Mouse (Mus musculus): ENCODE results near the gene Atp8a2. TPM values are rescaled to one million over a fixed set of nuclear protein-coding genes. Genes with fewer than 3 reads are reported as not detected.

Gene Atp8a2
- total RNA-seq, 2 experiments from 2014 or later = 72.2 to 76.0 TPM

DNA sequence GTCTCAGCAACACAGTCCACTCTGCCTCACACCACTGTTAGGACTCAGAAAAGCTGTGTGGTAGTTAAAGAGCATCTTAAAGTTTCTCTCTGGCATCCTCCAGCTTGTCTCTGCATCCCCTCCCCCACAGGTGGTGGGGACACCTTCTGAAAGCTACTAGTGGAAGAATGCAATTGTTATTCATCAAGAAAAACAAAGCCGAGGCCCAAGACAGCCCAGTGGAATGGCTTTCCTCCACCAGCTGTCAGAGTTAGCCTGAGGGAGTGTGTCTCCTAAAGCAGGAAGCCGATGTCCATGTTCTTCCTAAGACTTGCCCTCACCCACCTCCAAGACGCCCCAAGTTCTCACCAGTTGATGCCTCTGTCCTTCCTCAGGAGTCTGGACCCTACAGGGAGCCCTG, 48.1 kb downstream of the Atp8a2 start:
- intact Hi-C loops (cut with DNase I) = no loop called here
- Histone ChIP-seq H3K27ac (no peak overlapping the region), H3K4me3 (no peak overlapping the region)
- no peak for TF ChIP-seq CTCF (IDR thresholded peaks at IDR 0.05)
- no peak for DNase-seq (ENCODE audit: extremely low spot score in 1 of 2, low spot score in 2 of 2)

DNA sequence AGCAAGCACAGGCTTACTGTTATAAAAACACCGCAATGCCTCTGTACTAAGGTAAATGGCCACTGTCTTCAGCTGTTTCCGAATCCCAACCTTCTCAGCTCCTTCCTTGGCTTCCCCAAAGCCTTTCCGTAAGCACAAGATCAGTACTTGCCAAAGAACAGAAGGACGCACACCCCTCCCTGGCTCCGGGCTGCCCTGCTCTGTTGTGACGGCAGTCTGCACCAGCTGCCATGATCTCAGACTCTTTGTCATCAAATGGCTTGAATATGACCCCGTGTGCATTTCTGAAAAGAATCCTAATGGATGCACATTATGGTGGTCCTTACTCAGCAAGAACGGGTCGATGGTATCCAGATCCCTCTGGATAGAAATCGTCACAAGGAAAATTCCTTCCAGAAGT, 53.7 kb downstream of the Atp8a2 start:
- no peak overlapping the region for H3K27ac ChIP-seq
- intact Hi-C loops (cut with DNase I) = no loop called here
- DNase-seq (ENCODE audit: extremely low spot score in 1 of 2, low spot score in 2 of 2) = no peak

DNA sequence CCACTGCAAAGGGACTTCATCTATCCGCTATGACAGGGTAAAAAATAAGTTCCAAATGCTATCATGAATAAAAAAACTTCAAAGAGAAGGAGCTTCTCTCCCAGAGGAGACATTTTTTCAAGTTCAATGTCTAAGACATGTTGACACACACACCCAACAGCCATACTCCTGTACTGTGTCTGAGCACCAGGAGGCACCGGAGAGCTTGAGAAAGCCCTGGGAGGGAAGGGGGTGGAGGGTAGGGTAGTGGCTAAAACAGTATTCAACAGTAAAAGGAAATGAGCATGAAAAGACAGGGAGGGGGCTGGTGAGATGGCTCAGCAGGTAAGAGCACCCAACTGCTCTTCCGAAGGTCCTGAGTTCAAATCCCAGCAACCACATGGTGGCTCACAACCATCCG, 58.6 kb downstream of the Atp8a2 start:
- intact Hi-C loops (cut with DNase I) = no loop called here
- no peak overlapping the region for H3K27ac ChIP-seq
- DNase-seq (ENCODE audit: extremely low spot score in 1 of 2, low spot score in 2 of 2) = no peak
- no peak for TF ChIP-seq CTCF (IDR thresholded peaks at IDR 0.05)
- H3K4me3 ChIP-seq = no peak overlapping the region

More for the DNA sequence above, 53.7 kb downstream of the Atp8a2 start:
- H3K4me3 ChIP-seq = no peak overlapping the region
- TF ChIP-seq CTCF (IDR thresholded peaks at IDR 0.05) = no peak

DNA sequence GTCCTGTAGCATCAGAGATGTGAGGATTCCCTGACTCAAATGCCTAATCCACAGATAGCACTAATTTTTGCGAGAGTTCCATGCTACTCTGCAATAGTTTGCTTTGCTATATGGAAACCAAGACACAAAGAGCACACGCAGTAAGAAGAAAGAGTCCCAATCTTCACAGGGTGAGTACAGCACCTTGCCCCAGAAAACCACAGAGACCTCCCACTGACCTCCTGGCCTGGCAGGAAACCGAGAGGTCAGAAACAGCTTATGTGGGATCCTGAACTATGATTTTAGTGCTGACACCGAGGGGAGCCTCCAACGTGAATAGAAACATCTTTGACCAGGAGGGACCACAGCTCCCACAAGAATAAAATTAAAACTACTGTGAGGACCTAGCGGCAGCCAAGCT, 59.2 kb downstream of the Atp8a2 start:
- Histone ChIP-seq H3K27ac (no peak overlapping the region), H3K4me3 (no peak overlapping the region)
- no peak for TF ChIP-seq CTCF (IDR thresholded peaks at IDR 0.05)
- DNase-seq (ENCODE audit: extremely low spot score in 1 of 2, low spot score in 2 of 2) = no peak
- intact Hi-C loops (cut with DNase I) = no loop called here

DNA sequence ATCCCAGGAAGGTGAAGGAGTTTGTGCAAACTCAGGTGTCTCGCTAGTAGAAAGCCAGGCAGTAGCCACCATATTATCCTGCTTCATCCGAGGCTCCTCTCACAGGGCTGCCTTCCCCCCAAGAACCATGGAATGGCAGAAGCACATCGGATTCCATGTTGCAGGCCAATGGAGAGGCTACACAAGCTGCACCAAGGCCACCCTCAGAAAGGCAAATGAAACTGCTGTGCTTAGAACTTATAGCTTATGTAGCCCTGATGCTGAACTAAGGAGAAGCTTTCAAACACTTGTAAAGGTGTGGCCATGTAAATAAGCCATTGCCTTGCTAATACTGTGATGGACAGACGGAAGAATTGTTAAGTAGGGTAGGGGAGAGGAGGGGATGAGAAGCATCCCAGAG, 61.2 kb downstream of the Atp8a2 start:
- Histone ChIP-seq H3K4me3 (no peak overlapping the region), H3K27ac (no peak overlapping the region)
- intact Hi-C loops (cut with DNase I) = no loop called here
- TF ChIP-seq CTCF (IDR thresholded peaks at IDR 0.05) = no peak
- DNase-seq (ENCODE audit: extremely low spot score in 1 of 2, low spot score in 2 of 2) = no peak

DNA sequence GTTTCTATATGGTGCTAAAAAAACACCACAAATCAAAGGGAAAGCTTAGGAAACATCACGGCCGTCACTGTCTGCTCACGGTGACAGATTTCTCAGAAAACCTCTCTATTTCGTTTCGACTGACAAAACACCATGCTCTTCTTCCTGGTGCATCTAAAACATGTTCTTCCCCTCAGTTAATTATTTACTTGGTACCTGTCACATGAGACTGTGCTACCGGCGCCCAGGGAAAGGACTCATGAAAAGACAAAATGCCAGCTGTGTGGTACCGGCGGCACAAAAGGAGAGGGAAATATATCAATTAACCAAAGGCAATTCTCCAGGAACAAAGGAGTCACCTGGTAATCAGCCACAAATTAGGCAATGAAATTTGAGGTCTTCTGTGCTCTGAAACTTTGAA, 62.3 kb downstream of the Atp8a2 start:
- no peak for DNase-seq (ENCODE audit: extremely low spot score in 1 of 2, low spot score in 2 of 2)
- TF ChIP-seq CTCF (IDR thresholded peaks at IDR 0.05) = no peak
- Histone ChIP-seq H3K27ac (no peak overlapping the region), H3K4me3 (no peak overlapping the region)
- intact Hi-C loops (cut with DNase I) = no loop called here

DNA sequence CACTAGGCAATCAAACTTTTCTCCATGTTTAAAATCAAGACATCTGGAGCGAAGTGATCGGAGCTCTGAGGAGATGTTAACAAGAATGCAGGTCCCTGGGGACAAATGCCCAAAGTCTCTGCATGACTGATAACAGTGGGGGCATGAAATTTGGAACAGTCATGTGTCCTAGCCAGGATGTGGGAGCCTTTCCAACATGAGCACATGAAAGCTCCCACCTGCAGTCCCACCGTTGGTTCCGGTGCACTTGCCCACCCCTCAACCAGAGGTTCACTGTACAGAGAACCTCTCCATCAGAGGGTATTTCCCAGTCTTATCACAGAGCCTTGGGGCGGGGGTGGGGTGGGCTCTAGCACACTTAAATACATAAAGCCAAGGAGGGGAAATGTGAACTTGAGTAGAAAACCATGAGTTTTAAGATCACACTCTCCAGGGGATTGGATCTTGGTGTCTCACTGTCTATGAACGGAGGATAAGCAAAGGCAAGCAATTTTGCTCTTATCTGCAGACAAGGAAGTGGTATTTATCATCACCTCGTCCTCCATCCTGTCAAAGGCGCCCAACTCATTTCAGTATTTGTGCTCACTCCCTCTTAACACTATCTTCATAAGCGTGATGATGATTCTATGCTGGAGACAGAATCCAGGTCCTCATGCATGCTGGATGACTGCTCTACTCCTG, 65.6 kb downstream of the Atp8a2 start:
- DNase-seq (ENCODE audit: extremely low spot score in 1 of 2, low spot score in 2 of 2) = no peak
- no peak for TF ChIP-seq CTCF (IDR thresholded peaks at IDR 0.05)
- intact Hi-C loops (cut with DNase I) = no loop called here

DNA sequence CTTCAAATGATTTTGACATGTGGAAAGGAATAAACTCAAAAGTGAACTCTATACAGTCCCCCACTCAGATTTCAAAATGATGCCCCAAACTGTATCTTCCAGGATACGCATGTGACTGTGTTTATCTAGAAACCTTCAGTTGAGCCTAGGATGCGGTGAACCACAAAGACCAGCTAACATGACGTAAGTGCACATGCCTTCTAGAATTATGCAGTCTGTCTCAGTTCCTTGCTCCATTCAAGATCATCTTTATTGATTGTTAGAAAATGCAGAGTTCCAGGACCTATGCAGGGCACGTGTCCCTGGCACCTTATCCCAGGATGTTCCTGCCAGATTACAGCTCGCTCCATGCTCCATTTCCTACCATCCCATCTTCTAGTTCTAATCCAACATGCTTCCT, 67.4 kb downstream of the Atp8a2 start:
- no peak for DNase-seq (ENCODE audit: extremely low spot score in 1 of 2, low spot score in 2 of 2)
- intact Hi-C loops (cut with DNase I) = no loop called here
- no peak for TF ChIP-seq CTCF (IDR thresholded peaks at IDR 0.05)
- no peak overlapping the region for H3K27ac ChIP-seq
- no peak overlapping the region for H3K4me3 ChIP-seq

More for the DNA sequence above, 65.6 kb downstream of the Atp8a2 start:
- no peak overlapping the region for H3K4me3 ChIP-seq
- H3K27ac ChIP-seq = no peak overlapping the region

DNA sequence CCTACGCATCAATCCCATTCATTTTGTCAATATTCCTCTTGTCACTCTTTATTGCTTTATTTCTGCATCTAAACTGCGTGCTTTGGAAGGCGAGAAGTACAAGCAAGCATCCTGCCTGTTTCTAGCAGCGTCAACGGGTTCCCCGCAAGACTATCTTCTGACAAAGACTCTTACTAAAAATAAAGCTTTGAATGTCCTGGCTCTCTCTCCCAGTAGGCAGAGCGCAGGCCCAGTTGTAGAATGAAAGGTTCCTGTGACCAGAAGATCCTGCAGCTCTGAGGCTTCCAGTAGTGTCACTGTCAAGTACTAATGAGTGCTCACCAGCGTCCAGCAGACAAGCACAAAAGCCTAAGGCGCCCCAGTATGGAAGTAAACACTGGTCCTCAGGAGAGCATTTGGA, 71.8 kb downstream of the Atp8a2 start:
- intact Hi-C loops (cut with DNase I) = no loop called here
- no peak for DNase-seq (ENCODE audit: extremely low spot score in 1 of 2, low spot score in 2 of 2)
- no peak overlapping the region for H3K4me3 ChIP-seq
- H3K27ac ChIP-seq = no peak overlapping the region
- no peak for TF ChIP-seq CTCF (IDR thresholded peaks at IDR 0.05)

DNA sequence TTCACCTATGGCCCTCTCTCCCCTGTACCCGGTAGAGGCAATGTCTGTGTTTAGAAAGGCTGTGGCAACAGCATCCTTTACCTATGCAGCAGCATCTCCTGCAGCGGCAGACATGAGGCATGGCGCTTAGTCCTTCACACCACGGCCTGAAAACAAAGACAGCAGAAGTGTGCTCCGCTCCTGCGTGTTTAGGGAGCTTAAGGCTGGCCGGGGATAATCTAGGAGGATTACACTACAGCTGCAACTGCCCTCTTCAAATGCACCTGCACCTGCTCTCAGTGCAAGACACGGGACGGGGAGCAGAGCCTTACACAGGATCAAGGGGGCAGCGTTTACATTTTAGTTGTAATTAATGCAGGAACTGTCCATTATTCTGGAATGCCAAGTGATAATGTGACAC, 75.4 kb downstream of the Atp8a2 start:
- Histone ChIP-seq H3K27ac (no peak overlapping the region), H3K4me3 (no peak overlapping the region)
- intact Hi-C loops (cut with DNase I) = no loop called here
- no peak for TF ChIP-seq CTCF (IDR thresholded peaks at IDR 0.05)
- DNase-seq (ENCODE audit: extremely low spot score in 1 of 2, low spot score in 2 of 2) = no peak

DNA sequence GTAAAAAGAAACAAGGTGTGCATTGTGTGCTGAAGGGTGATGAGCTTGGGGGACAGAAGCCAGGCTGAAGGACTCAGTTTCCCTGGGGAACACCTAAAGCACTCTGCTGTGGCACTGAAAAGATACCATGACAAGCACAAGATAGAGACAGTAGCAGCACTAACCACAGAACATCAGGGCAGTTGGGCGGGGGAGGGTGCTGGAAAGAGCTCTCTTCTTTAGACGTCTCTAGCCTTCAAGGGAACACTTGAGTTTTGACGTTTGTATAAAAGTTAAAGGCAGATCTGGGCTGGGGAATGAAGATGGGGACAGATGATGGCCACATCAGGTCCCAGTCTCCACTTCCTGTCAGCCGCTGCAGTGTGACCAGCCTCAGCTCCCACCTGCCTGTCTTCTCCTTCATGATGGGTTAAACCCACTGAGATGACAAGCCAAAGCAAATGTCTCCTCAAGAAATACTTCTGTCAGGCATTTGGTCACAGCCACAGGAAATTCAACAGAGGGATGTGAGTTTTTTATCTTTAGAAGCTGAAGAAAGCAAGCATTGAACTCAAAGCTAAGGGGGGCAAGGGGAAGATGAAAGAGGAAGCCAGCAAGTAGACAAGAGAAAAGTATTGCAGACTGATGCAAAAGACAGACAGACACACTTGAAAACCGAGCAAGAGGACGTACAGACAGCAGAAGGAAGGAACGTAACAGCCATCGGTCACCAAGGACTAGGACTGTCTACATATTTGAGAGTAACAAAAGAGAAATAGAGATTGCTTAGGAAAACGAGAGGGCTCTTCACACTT, 79.0 kb downstream of the Atp8a2 start:
- H3K27ac ChIP-seq = no peak overlapping the region
- DNase-seq (ENCODE audit: extremely low spot score in 1 of 2, low spot score in 2 of 2) = no peak
- no peak for TF ChIP-seq CTCF (IDR thresholded peaks at IDR 0.05)
- intact Hi-C loops (cut with DNase I) = no loop called here
- H3K4me3 ChIP-seq = no peak overlapping the region

DNA sequence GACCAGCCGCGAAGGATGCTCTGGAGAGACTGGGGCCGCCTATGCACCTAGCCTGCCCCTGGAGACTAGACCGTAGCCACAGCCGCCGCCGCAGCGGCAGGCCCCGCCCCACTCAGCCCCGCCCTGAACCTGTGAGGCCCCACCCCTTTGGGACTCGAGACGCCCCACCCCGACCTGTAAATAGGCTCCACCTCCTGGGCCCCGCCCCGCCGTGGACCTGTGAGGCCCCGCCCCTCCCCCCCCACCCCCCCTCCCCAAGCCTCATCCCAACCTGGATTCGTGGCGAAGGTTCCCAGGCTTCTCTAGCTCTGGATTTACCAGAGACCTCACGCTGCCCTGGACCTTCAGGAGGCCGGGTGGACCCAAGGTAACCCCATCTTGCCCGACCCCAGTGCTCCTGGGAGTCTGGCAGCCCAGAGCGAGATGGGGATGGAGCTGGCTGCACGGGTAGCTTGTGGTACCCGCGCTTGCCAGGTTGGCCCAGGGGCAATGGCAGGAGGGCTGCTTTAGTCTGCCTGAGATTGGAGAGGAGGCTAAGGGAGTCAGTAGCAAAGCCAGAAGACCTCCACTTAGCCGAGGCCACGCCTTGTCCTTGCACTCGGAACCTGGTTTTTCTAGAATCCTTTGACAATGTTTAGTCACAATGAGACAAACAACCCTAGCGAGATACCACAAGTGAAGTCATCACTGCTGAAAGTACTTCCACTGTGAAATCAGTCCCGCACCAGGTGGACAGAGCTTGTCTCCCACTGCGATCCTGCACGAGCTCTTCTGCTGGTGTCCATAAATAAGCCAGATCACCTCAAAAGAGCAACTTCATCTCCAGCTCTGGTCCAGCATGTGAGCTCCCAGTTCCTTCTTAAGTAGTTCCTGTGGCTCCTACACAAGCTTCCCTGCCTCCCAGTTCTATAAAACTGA, 109.9 kb downstream of the Atp8a2 start:
- peak overlapping the region; percentile 51 for H3K4me3 ChIP-seq
- TF ChIP-seq CTCF (IDR thresholded peaks at IDR 0.05) = no peak
- intact Hi-C loops (cut with DNase I) = no loop called here
- DNase-seq (ENCODE audit: extremely low spot score in 1 of 2, low spot score in 2 of 2) = peak; percentile 33 to 44
- H3K27ac ChIP-seq = no peak overlapping the region

Measured in left cerebral cortex, adult 2 months (tissue).